Mouse (Mus musculus) forebrain, postnatal 0 days (tissue): ENCODE measurements around the gene Rhof. TPM values are rescaled to one million over a fixed set of nuclear protein-coding genes. Genes with fewer than 3 reads are reported as not detected.

Experiments used
- ATAC-seq: fragments of 200-750 bp; cut with Nextera tagmentation; 2 replicates; pipeline ENCODE4 v1.8.0; 2017; ENCODE audit warnings: mild to moderate bottlenecking, moderate library complexity
- DNase-seq: peaks from one replicate; pipeline ENCODE4 v3.0.0-alpha.2; 2015
- H3K27ac ChIP-seq: fragments of 300-500 bp; sonication (generic); 2 replicates; pipeline ENCODE4 v1.5.1; 2014; ENCODE audit warnings: low read depth, mild to moderate bottlenecking, antibody characterized with exemption, low read length, moderate library complexity, mixed read lengths
- H3K27me3 ChIP-seq: fragments of 300-500 bp; sonication (generic); 2 replicates; pipeline ENCODE4 v1.6.1; 2014; ENCODE audit warnings: mild to moderate bottlenecking, low read length, mixed read lengths; ENCODE audit not compliant: insufficient read depth
- H3K36me3 ChIP-seq: fragments of 300-500 bp; sonication (generic); 2 replicates; pipeline ENCODE4 v1.6.1; 2014; ENCODE audit warnings: mild to moderate bottlenecking, moderate library complexity; ENCODE audit not compliant: insufficient read depth
- H3K4me1 ChIP-seq: fragments of 300-500 bp; sonication (generic); 2 replicates; pipeline ENCODE4 v1.6.1; 2014; ENCODE audit warnings: antibody characterized with exemption; ENCODE audit not compliant: insufficient read depth
- H3K4me2 ChIP-seq: fragments of 300-500 bp; sonication (generic); 2 replicates; pipeline ENCODE4 v1.6.1; 2014; ENCODE audit warnings: low read depth, mild to moderate bottlenecking, moderate library complexity
- H3K4me3 ChIP-seq: fragments of 300-500 bp; sonication (generic); 2 replicates; pipeline ENCODE4 v1.5.1; 2014; ENCODE audit warnings: low read depth, low read length, mixed read lengths
- H3K9ac ChIP-seq: fragments of 300-500 bp; sonication (generic); 2 replicates; pipeline ENCODE4 v1.6.1; 2014; ENCODE audit warnings: mild to moderate bottlenecking
- H3K9me3 ChIP-seq: fragments of 300-500 bp; sonication (generic); 2 replicates; pipeline ENCODE4 v1.6.1; 2016; ENCODE audit warnings: low read length
- CTCF ChIP-seq: sonication (generic); IDR thresholded peaks from 2 replicates; pipeline ENCODE4 v1.5.1; 2016; ENCODE audit warnings: antibody characterized with exemption, control low read depth, low read depth
- WGBS: fragments of 180-500 bp; shearing (Covaris S2); extraction: QIAGEN DNeasy Blood & Tissue Kit; methylation state at CpG from one replicate; pipeline ENCODE4 v1.1.7; 2014; 5-methylcytosine and 5-hydroxymethylcytosine counted together
- polyA plus RNA-seq: library from polyadenylated mRNA; unstranded; fragments of >200 nt; fragmentation: Nextera tagmentation; extraction: Ambion mirVana; gene quantifications from 2 replicates; pipeline ENCODE4 v1.2.1, GENCODE M21; 2015
- total RNA-seq: library from RNA; depleted of rRNA; stranded (reverse); fragments of >200 nt; gene quantifications from 2 replicates; pipeline ENCODE4 v1.2.3, GENCODE M21; 2014

Gene Rhof
- total and polyA plus RNA-seq, 2 experiments from 2014 or later: 25.3 to 38.7 TPM

- no peaks in the 10 kb centered on the region for H3K9me3 ChIP-seq
- H3K4me2 ChIP-seq: no peak overlapping the region
- H3K27me3 ChIP-seq: no peaks in the 10 kb centered on the region
- H3K4me3 ChIP-seq: no peak overlapping the region
- 57% methylated on average over 10 of the region's 10 CpGs for WGBS
- no peak for TF ChIP-seq CTCF
- peaks cover 28% of the 10 kb centered on the region for H3K36me3 ChIP-seq
- DNase-seq (no peak), ATAC-seq (no peak)
- H3K4me1 ChIP-seq: peaks cover 4% of the 10 kb centered on the region; the same call in 1 of the 2 replicates
- H3K27ac ChIP-seq: no peak overlapping the region
- no peak overlapping the region for H3K9ac ChIP-seq
These were observed 3.9 kb downstream of the Rhof start for GRCm38 (mm10) chr5:123128426-123129169.

DNA sequence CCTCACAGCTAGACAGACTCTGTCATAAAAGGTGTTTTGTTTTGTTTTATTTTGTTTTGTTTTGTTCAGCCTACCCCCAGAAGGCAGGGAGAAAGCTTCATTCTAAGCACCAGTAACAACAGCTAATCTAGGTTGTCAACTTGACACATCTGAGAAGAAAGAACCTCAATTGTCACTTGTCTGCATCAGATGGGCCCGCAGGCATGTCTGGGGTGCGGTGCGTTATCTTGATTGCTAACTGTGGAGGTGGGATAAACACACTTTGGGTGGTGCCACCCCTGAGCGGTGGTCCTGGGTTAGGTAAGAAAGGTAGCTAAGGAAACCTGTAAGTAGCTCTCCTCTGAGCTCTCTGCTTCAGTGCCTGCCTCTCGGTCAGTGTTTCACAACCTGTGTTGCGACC lies 5.5 kb downstream of the Rhof start:
- Histone ChIP-seq H3K4me3 (no peak overlapping the region), H3K9ac (no peak overlapping the region), H3K9me3 (no peaks in the 10 kb centered on the region), H3K27me3 (no peaks in the 10 kb centered on the region), H3K36me3 (peaks cover 34% of the 10 kb centered on the region), H3K4me2 (no peak overlapping the region), H3K4me1 (peaks cover 4% of the 10 kb centered on the region; the same call in 1 of the 2 replicates), H3K27ac (no peak overlapping the region)
- ATAC-seq: no peak
- WGBS: 73% methylated on average over 6 of the region's 6 CpGs
- no peak for DNase-seq
- TF ChIP-seq CTCF: no peak

DNA sequence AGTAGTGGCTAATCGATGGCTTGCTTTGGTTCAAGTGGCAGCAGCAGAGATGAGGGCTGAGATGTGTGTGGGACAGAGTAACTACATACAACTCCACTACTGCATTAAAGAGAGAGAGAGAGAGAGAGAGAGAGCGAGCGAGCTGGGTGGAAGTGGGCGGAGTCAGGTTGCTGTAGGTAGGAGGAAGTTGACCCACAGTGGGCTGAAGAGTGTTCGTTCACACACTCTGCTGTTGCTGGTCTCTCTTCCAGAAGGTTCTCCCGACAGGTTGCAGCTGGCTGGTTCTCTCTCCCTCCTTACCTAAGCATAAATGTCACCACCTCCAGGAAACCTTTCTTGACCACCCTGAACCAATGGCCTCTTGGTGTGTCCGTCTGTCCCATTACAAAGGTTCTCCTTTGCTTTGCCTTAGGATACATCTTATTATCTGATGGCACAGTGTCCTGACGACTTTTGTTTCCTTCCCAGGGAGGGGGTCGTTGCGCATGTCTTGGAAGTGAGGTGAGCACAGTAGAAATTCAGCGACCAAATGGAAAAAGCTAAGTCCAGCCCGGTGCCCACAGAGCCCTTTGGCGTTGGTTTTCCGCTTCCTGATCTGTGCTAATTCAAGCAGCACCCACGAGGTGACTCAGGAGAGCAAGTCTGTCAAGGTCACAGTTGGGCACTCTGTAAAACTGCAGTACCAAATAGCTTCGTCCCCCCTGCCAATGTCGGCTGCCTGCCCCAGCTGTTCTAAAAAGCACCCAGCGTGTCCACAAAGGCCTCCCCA lies 6.7 kb downstream of the Rhof start:
- no peak for ATAC-seq
- no peak overlapping the region for H3K4me3 ChIP-seq
- H3K4me2 ChIP-seq: no peak overlapping the region
- peaks cover 34% of the 10 kb centered on the region for H3K36me3 ChIP-seq
- H3K9me3 ChIP-seq: no peaks in the 10 kb centered on the region
- H3K4me1 ChIP-seq: no peaks in the 10 kb centered on the region
- 86% methylated on average over 18 of the region's 18 CpGs for WGBS
- H3K9ac ChIP-seq: no peak overlapping the region
- no peak for TF ChIP-seq CTCF
- DNase-seq: no peak
- no peak overlapping the region for H3K27ac ChIP-seq
- H3K27me3 ChIP-seq: no peaks in the 10 kb centered on the region

- peaks cover 34% of the 10 kb centered on the region for H3K36me3 ChIP-seq
- H3K4me3 ChIP-seq: no peak overlapping the region
- ATAC-seq (no peak), DNase-seq (no peak)
- H3K9me3 ChIP-seq: no peaks in the 10 kb centered on the region
- H3K27me3 ChIP-seq: no peaks in the 10 kb centered on the region
- H3K4me1 ChIP-seq: no peaks in the 10 kb centered on the region
- WGBS: 87% methylated on average over 6 of the region's 6 CpGs
- no peak overlapping the region for H3K27ac ChIP-seq
- no peak for TF ChIP-seq CTCF
- no peak overlapping the region for H3K9ac ChIP-seq
- no peak overlapping the region for H3K4me2 ChIP-seq
These were observed 7.4 kb downstream of the Rhof start for GRCm38 (mm10) chr5:123125105-123125504.

GRCm38 (mm10) chr5:123122181-123122580 lies 10.3 kb downstream of the Rhof start:
- Histone ChIP-seq H3K4me3 (no peak overlapping the region), H3K9ac (no peak overlapping the region), H3K9me3 (no peaks in the 10 kb centered on the region), H3K4me2 (no peak overlapping the region), H3K27me3 (no peaks in the 10 kb centered on the region), H3K36me3 (peaks cover 35% of the 10 kb centered on the region), H3K27ac (no peak overlapping the region), H3K4me1 (no peaks in the 10 kb centered on the region)
- 84% methylated on average over 4 of the region's 4 CpGs for WGBS
- TF ChIP-seq CTCF: peak; percentile 53
- ATAC-seq: no peak
- no peak for DNase-seq

DNA sequence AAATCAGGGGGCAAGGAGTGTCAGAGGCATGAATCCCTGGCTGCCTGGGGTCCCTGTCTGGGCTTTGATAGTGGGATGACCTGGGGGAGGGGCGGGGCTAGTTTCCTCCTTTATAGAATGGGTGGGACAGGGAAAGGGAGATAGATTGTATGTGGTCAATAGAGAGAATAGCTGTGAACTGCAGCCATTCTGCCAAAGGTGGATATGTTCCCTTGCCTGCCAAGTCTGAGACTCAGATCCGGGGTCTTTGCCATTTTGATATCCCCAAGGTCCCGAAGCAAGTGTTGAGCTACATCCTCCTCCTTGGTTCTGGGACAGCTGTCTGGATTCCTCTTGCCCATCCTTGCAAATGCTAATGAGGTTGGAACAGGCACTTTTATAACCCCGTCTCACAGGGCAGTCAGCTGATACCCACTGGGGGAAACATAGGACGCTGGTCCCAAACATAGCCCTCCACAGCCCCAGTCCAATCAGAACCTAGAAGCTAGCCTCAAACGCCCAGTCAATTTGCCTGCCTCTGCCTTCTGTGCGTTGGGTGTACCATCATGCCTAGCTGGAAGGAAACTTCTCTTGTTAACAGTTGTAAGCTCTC lies 11.8 kb downstream of the Rhof start:
- Histone ChIP-seq H3K4me3 (no peak overlapping the region), H3K4me1 (no peaks in the 10 kb centered on the region), H3K9ac (no peak overlapping the region), H3K36me3 (peaks cover 29% of the 10 kb centered on the region), H3K27ac (no peak overlapping the region), H3K27me3 (no peaks in the 10 kb centered on the region), H3K9me3 (no peaks in the 10 kb centered on the region), H3K4me2 (no peak overlapping the region)
- WGBS: 56% methylated on average over 7 of the region's 7 CpGs
- DNase-seq: no peak
- TF ChIP-seq CTCF: no peak
- no peak for ATAC-seq

DNA sequence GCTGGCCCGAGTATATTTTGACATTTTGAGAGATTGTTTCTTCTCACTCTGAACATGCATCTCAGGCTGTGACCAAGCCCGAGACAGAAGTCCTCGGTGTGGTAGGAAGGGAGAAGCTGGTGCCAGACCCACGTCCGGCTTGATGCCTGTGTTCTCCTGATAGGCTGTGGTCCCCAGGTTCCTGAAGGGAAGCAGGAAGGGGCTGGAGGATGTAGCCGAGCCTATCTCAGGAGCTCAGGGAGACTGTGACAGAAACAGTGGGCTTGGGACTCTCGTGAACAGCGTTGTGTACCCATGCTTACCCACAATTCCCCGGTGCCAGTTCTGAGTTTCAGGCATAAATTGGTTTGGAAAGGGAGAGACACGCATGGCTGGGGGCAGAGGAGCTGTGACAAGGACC lies 13.7 kb downstream of the Rhof start:
- Histone ChIP-seq H3K36me3 (peaks cover 21% of the 10 kb centered on the region), H3K9me3 (no peaks in the 10 kb centered on the region), H3K4me3 (no peak overlapping the region), H3K27me3 (no peaks in the 10 kb centered on the region), H3K4me2 (no peak overlapping the region), H3K9ac (no peak overlapping the region), H3K27ac (no peak overlapping the region), H3K4me1 (no peaks in the 10 kb centered on the region)
- TF ChIP-seq CTCF: no peak
- DNase-seq (no peak), ATAC-seq (no peak)
- 84% methylated on average over 10 of the region's 10 CpGs for WGBS
